Mouse (Mus musculus): ENCODE measurements around the gene Cfap221.
A peak's percentile ranks its signal among the peaks of the same experiment; 100 is the strongest.

Cfap221 gene

GRCm38 (mm10) chr1:119902551-119903230, 94.3 kb downstream of the Cfap221 start:
- DNase-seq (ENCODE audit: low read depth, low spot score) = no peak

- peak; percentile 67 for DNase-seq (ENCODE audit: low read depth, low spot score)
Observed at GRCm38 (mm10) chr1:119899195-119900123, 97.6 kb downstream of the Cfap221 start.

GRCm38 (mm10) chr1:119894936-119895335, 102.1 kb downstream of the Cfap221 start:
- peak; percentile 68 for DNase-seq (ENCODE audit: low read depth, low spot score)

- DNase-seq (ENCODE audit: low read depth, low spot score) = no peak
Observed at GRCm38 (mm10) chr1:119893600-119893999, 103.4 kb downstream of the Cfap221 start.

GRCm38 (mm10) chr1:119892933-119893332, 104.1 kb downstream of the Cfap221 start:
- DNase-seq (ENCODE audit: low read depth, low spot score) = no peak

GRCm38 (mm10) chr1:119891865-119892264, 105.2 kb downstream of the Cfap221 start:
- no peak for DNase-seq (ENCODE audit: low read depth, low spot score)

GRCm38 (mm10) chr1:119891149-119891548, 105.9 kb downstream of the Cfap221 start:
- no peak for DNase-seq (ENCODE audit: low read depth, low spot score)

- no peak for DNase-seq (ENCODE audit: low read depth, low spot score)
Observed at GRCm38 (mm10) chr1:119889347-119889746, 107.7 kb downstream of the Cfap221 start.

GRCm38 (mm10) chr1:119886320-119886719, 110.7 kb downstream of the Cfap221 start:
- DNase-seq (ENCODE audit: low read depth, low spot score) = peak; percentile 23

GRCm38 (mm10) chr1:119884272-119884671, 112.8 kb downstream of the Cfap221 start:
- no peak for DNase-seq (ENCODE audit: low read depth, low spot score)

- no peak for DNase-seq (ENCODE audit: low read depth, low spot score)
Observed at GRCm38 (mm10) chr1:119878909-119879308, 118.1 kb downstream of the Cfap221 start.

GRCm38 (mm10) chr1:119877469-119877868, 119.6 kb downstream of the Cfap221 start:
- peak; percentile 12 for DNase-seq (ENCODE audit: low read depth, low spot score)

Data from R1 (cell line).